Mouse (Mus musculus): Measurements from ENCODE around the gene Gp9. TPM values are rescaled to one million over a fixed set of nuclear protein-coding genes. Genes with fewer than 3 reads are reported as not detected.

Gene Gp9
- polyA plus RNA-seq, 1 experiment from 2014 or later, result 3.4 TPM

Other genes with a start within 250 kb of the Gp9 start
- gene Arhgap25, start 244.8 kb upstream of the Gp9 start, polyA plus RNA-seq (2014; fragmentation: Nextera tagmentation; extraction: Ambion mirVana), result 3.9 and 4.3 TPM in 2 replicates
- 1.2 and 1.5 TPM in 2 replicates for gene Prokr1, start 187.3 kb upstream of the Gp9 start, polyA plus RNA-seq (2014; fragmentation: Nextera tagmentation; extraction: Ambion mirVana)
- gene Aplf, start 105.9 kb upstream of the Gp9 start, polyA plus RNA-seq (2014; fragmentation: Nextera tagmentation; extraction: Ambion mirVana), result 8.4 and 8.7 TPM in 2 replicates
- gene Efcc1, start 47.2 kb upstream of the Gp9 start, polyA plus RNA-seq (2014; fragmentation: Nextera tagmentation; extraction: Ambion mirVana), result 0.44 and 0.76 TPM in 2 replicates
- gene Rab43, start 34.1 kb downstream of the Gp9 start, polyA plus RNA-seq (2014; fragmentation: Nextera tagmentation; extraction: Ambion mirVana), result 8.0 and 8.4 TPM in 2 replicates
- gene Gm45140, start 57.7 kb downstream of the Gp9 start, polyA plus RNA-seq (2014; fragmentation: Nextera tagmentation; extraction: Ambion mirVana), result 1.4 and 1.6 TPM in 2 replicates
- 16.5 and 20.0 TPM in 2 replicates for gene Isy1, start 60.7 kb downstream of the Gp9 start, polyA plus RNA-seq (2014; fragmentation: Nextera tagmentation; extraction: Ambion mirVana)
- gene Cnbp, start 73.0 kb downstream of the Gp9 start, polyA plus RNA-seq (2014; fragmentation: Nextera tagmentation; extraction: Ambion mirVana), result 742 and 747 TPM in 2 replicates
- gene Copg1, start 109.7 kb downstream of the Gp9 start, polyA plus RNA-seq (2014; fragmentation: Nextera tagmentation; extraction: Ambion mirVana), result 121 and 125 TPM in 2 replicates
- gene Hmces, start 135.9 kb downstream of the Gp9 start, polyA plus RNA-seq (2014; fragmentation: Nextera tagmentation; extraction: Ambion mirVana), result 23.0 and 24.5 TPM in 2 replicates
- 22.0 and 33.0 TPM in 2 replicates for gene H1fx, start 203.6 kb downstream of the Gp9 start, polyA plus RNA-seq (2014; fragmentation: Nextera tagmentation; extraction: Ambion mirVana)